Mouse (Mus musculus) liver, adult 2 months (tissue): Measurements from ENCODE around the gene Hist1h2bb.

ENCODE experiments used
- CTCF ChIP-seq: fragments of 200-500 bp; IDR thresholded peaks from 2 replicates; pipeline ENCODE4 v1.5.1; 2011; ENCODE audit warnings: low read depth, low read length, control low read depth
- POLR2A ChIP-seq: fragments of 200-500 bp; IDR thresholded peaks from 2 replicates; pipeline ENCODE4 v1.6.1; 2011; ENCODE audit warnings: low read length, control low read depth; ENCODE audit not compliant: insufficient read depth; ENCODE audit errors: extremely low read depth

DNA sequence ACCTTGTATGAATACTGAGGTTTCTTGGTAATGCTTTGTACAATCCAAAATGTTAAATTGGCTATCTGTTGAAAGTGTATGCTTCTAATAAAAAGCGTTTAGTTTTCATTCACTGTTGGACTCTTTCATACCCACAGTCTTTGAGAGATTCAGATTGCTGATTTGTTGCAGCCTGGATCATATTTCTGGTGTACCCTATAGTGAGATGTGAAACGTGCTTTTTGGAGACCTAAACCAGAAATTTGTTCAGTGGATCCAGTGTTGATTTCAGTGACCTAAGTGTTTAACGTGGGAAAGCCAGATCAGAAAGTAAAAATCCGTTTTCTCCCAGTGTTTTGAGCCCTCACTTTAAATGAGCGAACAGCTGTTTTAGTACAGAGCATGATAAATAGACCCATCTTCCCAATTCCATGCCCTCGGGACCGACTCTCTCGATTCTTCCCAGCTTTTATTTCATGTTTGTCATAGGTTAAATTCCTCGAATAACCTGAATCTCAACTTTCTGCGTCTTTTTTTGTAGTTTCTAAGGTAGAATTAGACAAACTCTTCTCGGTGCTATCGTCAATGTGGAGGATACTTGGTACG is 6.2 kb upstream of the Hist1h2bb start:
- no peak for TF ChIP-seq CTCF
- TF ChIP-seq POLR2A, result no peak
